8 mouse cellular contexts compared by ENCODE assay signal in genomic region chr9:35108916-35109315, GRCm38 (mm10). TPM values are rescaled to one million over a fixed set of nuclear protein-coding genes. Genes with fewer than 3 reads are reported as not detected.
A peak's percentile ranks its signal among the peaks of the same experiment; 100 is the strongest.
DNase-seq lines count a peak whose midpoint lies in the region; ATAC-seq and TF ChIP-seq lines count a peak whose summit lies in the region.

No protein-coding gene starts in this region.

- H3K27ac ChIP-seq in forebrain, embryonic 13.5 days, result peak overlapping the region; percentile 31; the same call in 1 of the 2 replicates
- no peak overlapping the region for H3K27ac ChIP-seq in forebrain, embryonic 12.5 days
- H3K27ac ChIP-seq in heart, adult 2 months, result peak overlapping the region; percentile 52
- 0 out of 2 replicates have a peak overlapping the region, but pooled peaks have one; percentile 11 for H3K27ac ChIP-seq in liver, postnatal 0 days (ENCODE audit: low read depth)
- peak overlapping the region; percentile 58 for H3K27ac ChIP-seq in stomach, embryonic 15.5 days

- no peak overlapping the region for H3K4me2 ChIP-seq in forebrain, embryonic 13.5 days
- no peak overlapping the region for H3K4me2 ChIP-seq in forebrain, embryonic 12.5 days
- no peak overlapping the region for H3K4me2 ChIP-seq in liver, postnatal 0 days (ENCODE audit: low read depth, low read length)
- no peak overlapping the region for H3K4me2 ChIP-seq in stomach, embryonic 15.5 days

- H3K79me2 ChIP-seq in heart, adult 2 months (replicated peaks; ENCODE audit: control insufficient read depth, insufficient read depth, low read length), result peaks cover 5% of the 10 kb centered on the region; the same call in 1 of the 2 replicates

- 56% methylated on average over 5 of the region's 5 CpGs for WGBS in forebrain, embryonic 13.5 days
- WGBS in forebrain, embryonic 12.5 days, result 58% methylated on average over 5 of the region's 5 CpGs
- 55% methylated on average over 5 of the region's 5 CpGs for WGBS in heart, adult 2 months
- WGBS in liver, postnatal 0 days (ENCODE audit: insufficient replicate concordance), result 70% methylated on average over 5 of the region's 5 CpGs
- WGBS in stomach, embryonic 15.5 days, result 52% methylated on average over 5 of the region's 5 CpGs

- H3K36me3 ChIP-seq in forebrain, embryonic 13.5 days (ENCODE audit: poor library complexity, severe bottlenecking), result no peaks in the 10 kb centered on the region
- no peaks in the 10 kb centered on the region for H3K36me3 ChIP-seq in forebrain, embryonic 12.5 days (replicated peaks)
- H3K36me3 ChIP-seq in heart, adult 2 months (ENCODE audit: control insufficient read depth, insufficient read depth, low read length), result no peaks in the 10 kb centered on the region; the same call in 1 of the 2 replicates
- H3K36me3 ChIP-seq in liver, postnatal 0 days (replicated peaks; ENCODE audit: insufficient read depth, low read length), result peaks cover 16% of the 10 kb centered on the region
- H3K36me3 ChIP-seq in stomach, embryonic 15.5 days, result no peaks in the 10 kb centered on the region

- no peak for TF ChIP-seq CTCF in heart, adult 2 months (IDR thresholded peaks at IDR 0.05)
- no peak for TF ChIP-seq CTCF in liver, postnatal 0 days (IDR thresholded peaks at IDR 0.05; ENCODE audit: low read depth)

- ATAC-seq in forebrain, embryonic 13.5 days, result peak; percentile 50; the same call in 1 of the 2 replicates
- ATAC-seq in forebrain, embryonic 12.5 days (ENCODE audit: low FRiP score), result no peak
- no peak for ATAC-seq in liver, postnatal 0 days
- no peak for ATAC-seq in stomach, embryonic 15.5 days (ENCODE audit: insufficient read depth, low FRiP score, low read depth)
- ATAC-seq in megakaryocyte progenitor cell, adult 5-6 weeks (replicated peaks; ENCODE audit: poor library complexity), result no peak

- peak; percentile 25 to 37 for DNase-seq in cerebellum, postnatal 36 days
- peak; percentile 76 to 82 for DNase-seq in heart, adult 2 months
- peak; percentile 90 to 95 for DNase-seq in layer of hippocampus, adult 8-10 months (ENCODE audit: low spot score in 2 of 2)
- peak; percentile 13 for DNase-seq in liver, postnatal 0 days

- H3K9me3 ChIP-seq in forebrain, embryonic 13.5 days (replicated peaks), result no peaks in the 10 kb centered on the region
- H3K9me3 ChIP-seq in forebrain, embryonic 12.5 days, result no peaks in the 10 kb centered on the region
- H3K9me3 ChIP-seq in liver, postnatal 0 days (ENCODE audit: low read length), result no peaks in the 10 kb centered on the region
- no peaks in the 10 kb centered on the region for H3K9me3 ChIP-seq in stomach, embryonic 15.5 days

- TF ChIP-seq EP300 in heart, adult 2 months (IDR thresholded peaks at IDR 0.05; ENCODE audit: insufficient read depth, low read depth, low read length), result 0 out of 2 replicates have a peak, but pooled peaks have one; percentile 9
- no peak for TF ChIP-seq EP300 in liver, postnatal 0 days (IDR thresholded peaks at IDR 0.05; ENCODE audit: low read depth)

- intact Hi-C loops in heart, adult 2 months (cut with DNase I), result loop anchor here (5.0 kb wide), 2 partner anchors 47 to 62 kb away; no protein-coding TSS in a partner anchor

- H3K9ac ChIP-seq in forebrain, embryonic 13.5 days, result no peak overlapping the region
- H3K9ac ChIP-seq in forebrain, embryonic 12.5 days, result no peak overlapping the region
- no peak overlapping the region for H3K9ac ChIP-seq in heart, adult 2 months (ENCODE audit: low read depth, low read length)
- H3K9ac ChIP-seq in liver, postnatal 0 days (replicated peaks), result no peak overlapping the region; the same call in 1 of the 2 replicates
- no peak overlapping the region for H3K9ac ChIP-seq in stomach, embryonic 15.5 days

- no peaks in the 10 kb centered on the region for H3K27me3 ChIP-seq in forebrain, embryonic 13.5 days
- no peaks in the 10 kb centered on the region for H3K27me3 ChIP-seq in forebrain, embryonic 12.5 days
- no peaks in the 10 kb centered on the region for H3K27me3 ChIP-seq in heart, adult 2 months (ENCODE audit: control insufficient read depth, insufficient read depth, low read length)
- no peaks in the 10 kb centered on the region for H3K27me3 ChIP-seq in liver, postnatal 0 days (ENCODE audit: insufficient read depth, low read length)
- H3K27me3 ChIP-seq in stomach, embryonic 15.5 days (replicated peaks), result no peaks in the 10 kb centered on the region

- peaks cover 21% of the 10 kb centered on the region for H3K4me1 ChIP-seq in forebrain, embryonic 13.5 days
- H3K4me1 ChIP-seq in forebrain, embryonic 12.5 days, result peaks cover 27% of the 10 kb centered on the region
- peaks cover 40% of the 10 kb centered on the region for H3K4me1 ChIP-seq in heart, adult 2 months (ENCODE audit: control insufficient read depth, insufficient read depth, low read length)
- peaks cover 73% of the 10 kb centered on the region for H3K4me1 ChIP-seq in liver, postnatal 0 days (ENCODE audit: insufficient read depth)
- peaks cover 56% of the 10 kb centered on the region for H3K4me1 ChIP-seq in stomach, embryonic 15.5 days

- TF ChIP-seq POLR2A in heart, adult 2 months (IDR thresholded peaks at IDR 0.05; ENCODE audit: insufficient read depth, low read depth, low read length), result no peak

- no peak overlapping the region for H3K4me3 ChIP-seq in forebrain, embryonic 13.5 days
- H3K4me3 ChIP-seq in forebrain, embryonic 12.5 days (replicated peaks), result no peak overlapping the region
- H3K4me3 ChIP-seq in heart, adult 2 months, result no peak overlapping the region
- no peak overlapping the region for H3K4me3 ChIP-seq in liver, postnatal 0 days (ENCODE audit: low read depth, low read length)
- H3K4me3 ChIP-seq in stomach, embryonic 15.5 days (replicated peaks), result no peak overlapping the region

RNA-seq across cellular contexts. Expression of gene St3gal4, which starts 10.2 kb away (rescaled TPM):
- 10.3 and 10.8 TPM in 2 replicates for polyA plus RNA-seq in forebrain, embryonic 13.5 days (2015; fragmentation: Nextera tagmentation; extraction: Ambion mirVana)
- polyA plus RNA-seq in forebrain, embryonic 12.5 days (2016; fragmentation: Nextera tagmentation; extraction: Ambion mirVana), result 9.9 and 12.1 TPM in 2 replicates
- total RNA-seq in heart, adult 2 months (2021), result 10 to 100 TPM; 26.1 to 29.5 TPM
- 8.6 and 11.9 TPM in 2 replicates for polyA plus RNA-seq in heart, adult 2 months (2012; rRNA removed)
- 10 to 100 TPM; 23.3 to 29.6 (median 26.6) TPM for total RNA-seq in layer of hippocampus, adult 8-10 months (2022)
- polyA plus RNA-seq in liver, postnatal 0 days (2015; fragmentation: Nextera tagmentation; extraction: Ambion mirVana), result 23.6 and 26.5 TPM in 2 replicates
- polyA plus RNA-seq in stomach, embryonic 15.5 days (2015; fragmentation: Nextera tagmentation; extraction: Ambion mirVana), result 45.7 and 59.4 TPM in 2 replicates
- total RNA-seq in megakaryocyte progenitor cell, adult 5-6 weeks (2015), result 37.2 and 38.1 TPM in 2 replicates
- total RNA-seq in megakaryocyte progenitor cell, adult 5-6 weeks (2017), result 33.7 and 34.6 TPM in 2 replicates

Comparison
In these comparisons a context has a peak if more than half of its experiments do, and no peak if none do; other contexts are left out.
1. DNase-seq: peak in every context shown above with its lines; median percentile 92 in layer of hippocampus, adult 8-10 months; 79 in heart, adult 2 months; 31 in cerebellum, postnatal 36 days; 13 in liver, postnatal 0 days.